Mouse (Mus musculus) forebrain, embryonic 12.5 days (tissue): ENCODE data around the gene Galnt6. TPM values are rescaled to one million over a fixed set of nuclear protein-coding genes. Genes with fewer than 3 reads are reported as not detected.

ENCODE experiments used
- ATAC-seq: fragments of 200-750 bp; cut with Nextera tagmentation; 2 replicates; pipeline ENCODE4 v1.8.0; 2017; ENCODE audit warnings: moderate TSS enrichment; ENCODE audit not compliant: low FRiP score
- H3K27ac ChIP-seq: fragments of 300-500 bp; sonication (generic); 2 replicates; pipeline ENCODE4 v1.5.1; 2016; ENCODE audit warnings: mild to moderate bottlenecking
- H3K27me3 ChIP-seq: fragments of 300-500 bp; sonication (generic); 2 replicates; pipeline ENCODE4 v1.6.1; 2016; ENCODE audit warnings: mild to moderate bottlenecking
- H3K36me3 ChIP-seq: fragments of 300-500 bp; sonication (generic); replicated peaks from 2 replicates; pipeline ENCODE4 v1.6.1; 2016; ENCODE audit warnings: mild to moderate bottlenecking
- H3K4me1 ChIP-seq: fragments of 300-500 bp; sonication (generic); 2 replicates; pipeline ENCODE4 v1.6.1; 2016
- H3K4me2 ChIP-seq: fragments of 300-500 bp; sonication (generic); 2 replicates; pipeline ENCODE4 v1.6.1; 2016; ENCODE audit warnings: mild to moderate bottlenecking, moderate library complexity
- H3K4me3 ChIP-seq: fragments of 300-500 bp; sonication (generic); replicated peaks from 2 replicates; pipeline ENCODE4 v1.5.1; 2016; ENCODE audit warnings: mild to moderate bottlenecking
- H3K9ac ChIP-seq: fragments of 300-500 bp; sonication (generic); 2 replicates; pipeline ENCODE4 v1.6.1; 2016; ENCODE audit warnings: mild to moderate bottlenecking
- H3K9me3 ChIP-seq: fragments of 300-500 bp; sonication (generic); 2 replicates; pipeline ENCODE4 v1.6.1; 2016
- WGBS: fragments of 180-500 bp; shearing (Covaris S2); methylation state at CpG from one replicate; pipeline ENCODE4 v1.1.7; 2016; 5-methylcytosine and 5-hydroxymethylcytosine counted together
- polyA plus RNA-seq: library from polyadenylated mRNA; unstranded; fragments of >200 nt; fragmentation: Nextera tagmentation; extraction: Ambion mirVana; gene quantifications from 2 replicates; pipeline ENCODE4 v1.2.1, GENCODE M21; 2016

The Galnt6 gene
- polyA plus RNA-seq, 1 experiment from 2014 or later = 0.05 TPM

- Histone ChIP-seq H3K4me2 (peak overlapping the region; percentile 85), H3K4me1 (peaks cover 23% of the 10 kb centered on the region), H3K9ac (peak overlapping the region; percentile 77), H3K36me3 (0 out of 2 replicates have a peak, but pooled peaks cover 3% of the 10 kb centered on the region), H3K9me3 (no peaks in the 10 kb centered on the region), H3K27ac (no peak overlapping the region), H3K27me3 (no peaks in the 10 kb centered on the region), H3K4me3 (peak overlapping the region; percentile 81)
- WGBS = 51% methylated on average over 8 of the region's 8 CpGs
- no peak for ATAC-seq
Observed at GRCm38 (mm10) chr15:100762649-100763048, 33.5 kb upstream of the Galnt6 start.

- peaks cover 23% of the 10 kb centered on the region for H3K4me1 ChIP-seq
- no peaks in the 10 kb centered on the region for H3K27me3 ChIP-seq
- peak within 1 kb of the TSS; percentile 88 for H3K27ac ChIP-seq
- H3K9ac ChIP-seq = peak within 1 kb of the TSS; percentile 77
- H3K4me3 ChIP-seq = peak within 1 kb of the TSS; percentile 81
- under 1% methylated on average over 60 of the region's 64 CpGs for WGBS
- ATAC-seq = peak; percentile 96
- 0 out of 2 replicates have a peak, but pooled peaks cover 3% of the 10 kb centered on the region for H3K36me3 ChIP-seq
- peak within 1 kb of the TSS; percentile 85 for H3K4me2 ChIP-seq
- H3K9me3 ChIP-seq = no peaks in the 10 kb centered on the region
Observed at GRCm38 (mm10) chr15:100761419-100762185, 32.4 kb upstream of the Galnt6 start, which contains the start of gene Slc4a8. TSS of gene Slc4a8 (plus strand) at chr15:100761747.

GRCm38 (mm10) chr15:100761036-100761418, 31.9 kb upstream of the Galnt6 start:
- peak overlapping the region; percentile 81 for H3K4me3 ChIP-seq
- H3K9me3 ChIP-seq = no peaks in the 10 kb centered on the region
- 10% methylated on average over 9 of the region's 9 CpGs for WGBS
- peak overlapping the region; percentile 88 for H3K27ac ChIP-seq
- no peaks in the 10 kb centered on the region for H3K27me3 ChIP-seq
- no peak; the same call in 1 of the 2 replicates for ATAC-seq
- 0 out of 2 replicates have a peak, but pooled peaks cover 3% of the 10 kb centered on the region for H3K36me3 ChIP-seq
- H3K4me2 ChIP-seq = peak overlapping the region; percentile 85
- peaks cover 23% of the 10 kb centered on the region for H3K4me1 ChIP-seq
- H3K9ac ChIP-seq = peak overlapping the region; percentile 77; the same call in 1 of the 2 replicates

GRCm38 (mm10) chr15:100759286-100759685, 30.1 kb upstream of the Galnt6 start:
- Histone ChIP-seq H3K36me3 (no peaks in the 10 kb centered on the region), H3K27me3 (no peaks in the 10 kb centered on the region), H3K4me3 (no peak overlapping the region), H3K4me2 (no peak overlapping the region), H3K4me1 (peaks cover 33% of the 10 kb centered on the region), H3K27ac (no peak overlapping the region), H3K9me3 (no peaks in the 10 kb centered on the region), H3K9ac (no peak overlapping the region)
- no peak for ATAC-seq
- WGBS = 95% methylated on average over 10 of the region's 10 CpGs

GRCm38 (mm10) chr15:100757527-100757978, 28.4 kb upstream of the Galnt6 start:
- Histone ChIP-seq H3K27ac (no peak overlapping the region), H3K9ac (no peak overlapping the region), H3K27me3 (no peaks in the 10 kb centered on the region), H3K4me1 (peaks cover 26% of the 10 kb centered on the region), H3K4me3 (no peak overlapping the region), H3K36me3 (no peaks in the 10 kb centered on the region), H3K9me3 (no peaks in the 10 kb centered on the region), H3K4me2 (no peak overlapping the region)
- ATAC-seq = no peak
- 1% methylated on average over 7 of the region's 7 CpGs for WGBS

- 75% methylated on average over 3 of the region's 3 CpGs for WGBS
- no peak for ATAC-seq
Observed at GRCm38 (mm10) chr15:100755881-100756624, 26.9 kb upstream of the Galnt6 start.

GRCm38 (mm10) chr15:100755498-100755859, 26.3 kb upstream of the Galnt6 start:
- Histone ChIP-seq H3K4me1 (peaks cover 12% of the 10 kb centered on the region), H3K4me3 (0 out of 2 replicates have a peak overlapping the region, but pooled peaks have one; percentile 1), H3K36me3 (no peaks in the 10 kb centered on the region), H3K27me3 (no peaks in the 10 kb centered on the region), H3K4me2 (peak overlapping the region; percentile 46), H3K27ac (no peak overlapping the region; the same call in 1 of the 2 replicates), H3K9ac (peak overlapping the region; percentile 27; the same call in 1 of the 2 replicates), H3K9me3 (no peaks in the 10 kb centered on the region)
- ATAC-seq = no peak
- WGBS = 34% methylated on average over 6 of the region's 8 CpGs

More at GRCm38 (mm10) chr15:100755881-100756624, 26.9 kb upstream of the Galnt6 start:
- Histone ChIP-seq H3K36me3 (no peaks in the 10 kb centered on the region), H3K27ac (no peak overlapping the region), H3K9me3 (no peaks in the 10 kb centered on the region), H3K27me3 (no peaks in the 10 kb centered on the region), H3K4me2 (no peak overlapping the region), H3K9ac (no peak overlapping the region), H3K4me3 (no peak overlapping the region), H3K4me1 (peaks cover 18% of the 10 kb centered on the region)

GRCm38 (mm10) chr15:100754805-100755497, 25.8 kb upstream of the Galnt6 start:
- Histone ChIP-seq H3K4me2 (peak overlapping the region; percentile 46), H3K27ac (no peak overlapping the region; the same call in 1 of the 2 replicates), H3K4me3 (0 out of 2 replicates have a peak overlapping the region, but pooled peaks have one; percentile 1), H3K4me1 (peaks cover 10% of the 10 kb centered on the region), H3K9ac (peak overlapping the region; percentile 27; the same call in 1 of the 2 replicates), H3K27me3 (no peaks in the 10 kb centered on the region), H3K36me3 (no peaks in the 10 kb centered on the region), H3K9me3 (no peaks in the 10 kb centered on the region)
- WGBS = 14% methylated on average over 11 of the region's 11 CpGs
- no peak for ATAC-seq

- WGBS = 46% methylated on average over 7 of the region's 7 CpGs
- H3K9ac ChIP-seq = no peak overlapping the region
- H3K27me3 ChIP-seq = 0 out of 2 replicates have a peak, but pooled peaks cover 4% of the 10 kb centered on the region
- H3K4me1 ChIP-seq = peaks cover 10% of the 10 kb centered on the region
- ATAC-seq = no peak
- H3K4me2 ChIP-seq = no peak overlapping the region
- H3K4me3 ChIP-seq = no peak overlapping the region
- no peak overlapping the region for H3K27ac ChIP-seq
- no peaks in the 10 kb centered on the region for H3K36me3 ChIP-seq
- H3K9me3 ChIP-seq = no peaks in the 10 kb centered on the region
Observed at GRCm38 (mm10) chr15:100754041-100754440, 24.9 kb upstream of the Galnt6 start.

- Histone ChIP-seq H3K36me3 (no peaks in the 10 kb centered on the region), H3K9me3 (no peaks in the 10 kb centered on the region), H3K4me2 (no peak overlapping the region), H3K4me1 (peaks cover 10% of the 10 kb centered on the region), H3K27ac (no peak overlapping the region), H3K27me3 (0 out of 2 replicates have a peak, but pooled peaks cover 4% of the 10 kb centered on the region), H3K4me3 (no peak overlapping the region), H3K9ac (no peak overlapping the region)
- 67% methylated on average over 5 of the region's 5 CpGs for WGBS
- ATAC-seq = no peak
Observed at GRCm38 (mm10) chr15:100753045-100753444, 23.9 kb upstream of the Galnt6 start.

- Histone ChIP-seq H3K4me1 (peaks cover 16% of the 10 kb centered on the region), H3K9ac (no peak overlapping the region), H3K27me3 (0 out of 2 replicates have a peak, but pooled peaks cover 4% of the 10 kb centered on the region), H3K4me2 (no peak overlapping the region), H3K4me3 (no peak overlapping the region), H3K27ac (no peak overlapping the region), H3K36me3 (no peaks in the 10 kb centered on the region), H3K9me3 (no peaks in the 10 kb centered on the region)
- ATAC-seq = no peak
- WGBS = 78% methylated on average over 2 of the region's 2 CpGs
Observed at GRCm38 (mm10) chr15:100752439-100752838, 23.3 kb upstream of the Galnt6 start.
